Comparison of ENCODE assay signal across 9 mouse cellular contexts in the genomic region with DNA sequence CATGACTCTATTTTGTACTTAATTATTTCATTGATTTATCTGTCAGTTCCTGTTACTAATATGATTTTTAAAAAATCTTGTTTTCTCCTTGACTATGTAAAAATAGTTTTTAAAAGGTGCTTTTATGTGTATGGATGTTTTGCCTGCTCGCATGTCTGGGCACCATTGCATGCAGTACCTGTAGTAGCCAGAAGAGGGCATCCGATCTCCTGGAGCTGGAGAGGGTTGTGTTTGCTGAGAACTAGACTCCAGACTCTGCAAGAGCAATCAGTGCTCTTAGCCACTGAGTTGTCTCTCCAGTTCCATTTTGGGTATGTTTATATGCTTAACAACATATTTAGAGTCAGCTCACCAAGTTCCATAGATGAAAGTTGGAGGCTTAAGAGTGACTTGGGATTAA. TPM values are rescaled to one million over a fixed set of nuclear protein-coding genes. Genes with fewer than 3 reads are reported as not detected.
DNase-seq lines count a peak whose midpoint lies in the region; ATAC-seq and TF ChIP-seq lines count a peak whose summit lies in the region.
"Had no signal": no experiment of that assay in that cellular context is flagged by ENCODE, and none has a peak within 500 bp of the region (broad histone marks: within the 10 kb centered on the region; RNA-seq: fewer than 3 reads in every experiment).

No protein-coding gene starts in this region.

- H3K9ac ChIP-seq in hindbrain, embryonic 12.5 days, result no peak overlapping the region
- H3K9ac ChIP-seq in CH12.LX (ENCODE audit: insufficient read depth, low read depth), result no peak overlapping the region
- H3K9ac ChIP-seq in forebrain, embryonic 12.5 days, result no peak overlapping the region
- H3K9ac ChIP-seq in midbrain, postnatal 0 days (replicated peaks; ENCODE audit: low read length, poor library complexity, severe bottlenecking), result no peak overlapping the region

- dilution Hi-C loops in CH12.LX (cut with MboI; ENCODE audit: extremely low pct_ligation_motif_present, extremely low pct_unique_long_range_greater_than_20kb, low sequenced_read_pairs), result no loop called here

- H3K27me3 ChIP-seq in hindbrain, embryonic 10.5 days (ENCODE audit: insufficient read depth, poor library complexity, severe bottlenecking), result no peaks in the 10 kb centered on the region
- no peaks in the 10 kb centered on the region for H3K27me3 ChIP-seq in hindbrain, embryonic 12.5 days
- H3K27me3 ChIP-seq in CH12.LX (replicated peaks), result peaks cover 12% of the 10 kb centered on the region
- no peaks in the 10 kb centered on the region for H3K27me3 ChIP-seq in forebrain, embryonic 12.5 days
- H3K27me3 ChIP-seq in midbrain, postnatal 0 days (ENCODE audit: insufficient read depth, low read length), result no peaks in the 10 kb centered on the region

- TF ChIP-seq EP300 in CH12.LX (IDR thresholded peaks at IDR 0.05; ENCODE audit: low read length), result no peak

- H3K4me1 ChIP-seq in hindbrain, embryonic 10.5 days (replicated peaks), result no peaks in the 10 kb centered on the region
- no peaks in the 10 kb centered on the region for H3K4me1 ChIP-seq in hindbrain, embryonic 12.5 days
- no peaks in the 10 kb centered on the region for H3K4me1 ChIP-seq in CH12.LX (ENCODE audit: control insufficient read depth in 1 of 2, insufficient read depth in 2 of 2)
- H3K4me1 ChIP-seq in forebrain, embryonic 12.5 days, result peaks cover 8% of the 10 kb centered on the region; the same call in 1 of the 2 replicates
- no peaks in the 10 kb centered on the region for H3K4me1 ChIP-seq in midbrain, postnatal 0 days (ENCODE audit: insufficient read depth, low read length)

- H3K4me2 ChIP-seq in hindbrain, embryonic 12.5 days (replicated peaks), result no peak overlapping the region
- H3K4me2 ChIP-seq in CH12.LX (ENCODE audit: insufficient read depth, low read depth, poor library complexity, severe bottlenecking), result no peak overlapping the region
- H3K4me2 ChIP-seq in forebrain, embryonic 12.5 days, result no peak overlapping the region
- no peak overlapping the region for H3K4me2 ChIP-seq in midbrain, postnatal 0 days (ENCODE audit: low read depth, low read length, poor library complexity, severe bottlenecking)

- no peak for ATAC-seq in hindbrain, embryonic 12.5 days (ENCODE audit: low FRiP score)
- peak; percentile 39; the same call in 1 of the 2 replicates for ATAC-seq in forebrain, embryonic 12.5 days (ENCODE audit: low FRiP score)
- ATAC-seq in midbrain, postnatal 0 days (ENCODE audit: low FRiP score), result no peak

- H3K79me2 ChIP-seq in CH12.LX (replicated peaks; ENCODE audit: control insufficient read depth, extremely low read depth, insufficient read depth, poor library complexity, severe bottlenecking), result no peaks in the 10 kb centered on the region

- DNase-seq in hindbrain, embryonic 10.5 days (ENCODE audit: low spot score), result peak; percentile 76
- peak; percentile 65 for DNase-seq in CH12.LX (ENCODE audit: extremely low read depth)
- DNase-seq in adrenal gland, postnatal 36 days, result peak; percentile 51 to 58
- DNase-seq in layer of hippocampus, adult 9-11 months, result peak; percentile 36
- peak; percentile 22 for DNase-seq in midbrain, postnatal 0 days (ENCODE audit: low spot score)
- DNase-seq in yolk sac, embryonic 10.5 days (ENCODE audit: low spot score), result peak; percentile 36

- WGBS in hindbrain, embryonic 10.5 days, result 13% methylated on average over 2 of the region's 2 CpGs
- 15% methylated on average over 2 of the region's 2 CpGs for WGBS in hindbrain, embryonic 12.5 days
- WGBS in forebrain, embryonic 12.5 days, result 7% methylated on average over 2 of the region's 2 CpGs
- WGBS in midbrain, postnatal 0 days, result 12% methylated on average over 2 of the region's 2 CpGs

- in situ Hi-C loops in CH12.LX (cut with MboI; ENCODE audit: low pct_ligation_motif_present, low pct_unique_long_range_greater_than_20kb, low sequenced_read_pairs), result loop anchor here (10.0 kb wide), 1 partner anchor 330 kb away; no protein-coding TSS in a partner anchor

- TF ChIP-seq RAD21 in CH12.LX (IDR thresholded peaks at IDR 0.05; ENCODE audit: low read depth, low read length), result peak; percentile 60

- no peak overlapping the region for H3K27ac ChIP-seq in hindbrain, embryonic 10.5 days
- no peak overlapping the region for H3K27ac ChIP-seq in hindbrain, embryonic 12.5 days
- H3K27ac ChIP-seq in CH12.LX (ENCODE audit: insufficient read depth, low read depth), result no peak overlapping the region
- no peak overlapping the region for H3K27ac ChIP-seq in forebrain, embryonic 12.5 days
- no peak overlapping the region for H3K27ac ChIP-seq in midbrain, postnatal 0 days (ENCODE audit: low read depth, low read length)

- TF ChIP-seq CTCF in CH12.LX (conservative IDR thresholded peaks at IDR 0.05 in 1 of 2, IDR thresholded peaks at IDR 0.05 in 1 of 2; ENCODE audit: low read depth in 2 of 2, low read length in 2 of 2), result peak; percentile 75 to 88
- peak; percentile 78 for TF ChIP-seq CTCF in midbrain, postnatal 0 days (IDR thresholded peaks at IDR 0.05)

- H3K36me3 ChIP-seq in hindbrain, embryonic 10.5 days, result no peaks in the 10 kb centered on the region
- no peaks in the 10 kb centered on the region for H3K36me3 ChIP-seq in hindbrain, embryonic 12.5 days
- H3K36me3 ChIP-seq in CH12.LX (replicated peaks in 1 of 2; ENCODE audit: control insufficient read depth in 1 of 2, insufficient read depth in 1 of 2, low read length in 1 of 2), result no peaks in the 10 kb centered on the region
- H3K36me3 ChIP-seq in forebrain, embryonic 12.5 days (replicated peaks), result no peaks in the 10 kb centered on the region
- no peaks in the 10 kb centered on the region for H3K36me3 ChIP-seq in midbrain, postnatal 0 days (ENCODE audit: insufficient read depth, low read length)

- H3K9me3 ChIP-seq in hindbrain, embryonic 10.5 days, result no peaks in the 10 kb centered on the region
- H3K9me3 ChIP-seq in hindbrain, embryonic 12.5 days (replicated peaks), result no peaks in the 10 kb centered on the region
- no peaks in the 10 kb centered on the region for H3K9me3 ChIP-seq in CH12.LX (replicated peaks; ENCODE audit: low read length)
- no peaks in the 10 kb centered on the region for H3K9me3 ChIP-seq in forebrain, embryonic 12.5 days
- no peaks in the 10 kb centered on the region for H3K9me3 ChIP-seq in midbrain, postnatal 0 days (ENCODE audit: low read length)
- H3K9me3 ChIP-seq: megakaryocyte, embryonic 14.5 days had no signal

- no peak for TF ChIP-seq POLR2A in CH12.LX (IDR thresholded peaks at IDR 0.05; ENCODE audit: low read depth, low read length)

- H3K4me3 ChIP-seq in hindbrain, embryonic 10.5 days, result no peak overlapping the region
- H3K4me3 ChIP-seq in hindbrain, embryonic 12.5 days, result no peak overlapping the region
- no peak overlapping the region for H3K4me3 ChIP-seq in CH12.LX (replicated peaks in 1 of 3; ENCODE audit: low read depth in 2 of 3, low read length in 2 of 3, poor library complexity in 1 of 3)
- H3K4me3 ChIP-seq in forebrain, embryonic 12.5 days (replicated peaks), result no peak overlapping the region
- H3K4me3 ChIP-seq in midbrain, postnatal 0 days (ENCODE audit: low read depth, low read length), result no peak overlapping the region
- H3K4me3 ChIP-seq: megakaryocyte, embryonic 14.5 days had no signal

RNA-seq across cellular contexts. Expression of gene Olfr62, which starts 13.5 kb away (rescaled TPM):
- not detected in 2 replicates for polyA plus RNA-seq in hindbrain, embryonic 10.5 days (2016; fragmentation: Nextera tagmentation; extraction: Ambion mirVana)
- not detected in 2 replicates for polyA plus RNA-seq in hindbrain, embryonic 12.5 days (2016; fragmentation: Nextera tagmentation; extraction: Ambion mirVana)
- not detected in 2 replicates for total RNA-seq in CH12.LX (2012; rRNA removed)
- total RNA-seq in CH12.LX (2014; rRNA removed), result not detected in 2 replicates
- not detected in 2 replicates for polyA plus RNA-seq in CH12.LX (2012; ENCODE audit: insufficient read length, low read depth)
- not detected for total RNA-seq in adrenal gland, postnatal 36 days (2021)
- not detected in 2 replicates for polyA plus RNA-seq in forebrain, embryonic 12.5 days (2016; fragmentation: Nextera tagmentation; extraction: Ambion mirVana)
- total RNA-seq in midbrain, postnatal 0 days (2014; rRNA removed), result not detected in 2 replicates
- polyA plus RNA-seq in midbrain, postnatal 0 days (2015; fragmentation: Nextera tagmentation; extraction: Ambion mirVana), result not detected in 2 replicates

RNA-seq across cellular contexts. Expression of gene Ebna1bp2, which starts 24.6 kb away (rescaled TPM):
- polyA plus RNA-seq in hindbrain, embryonic 10.5 days (2016; fragmentation: Nextera tagmentation; extraction: Ambion mirVana), result 148 and 192 TPM in 2 replicates
- 151 and 160 TPM in 2 replicates for polyA plus RNA-seq in hindbrain, embryonic 12.5 days (2016; fragmentation: Nextera tagmentation; extraction: Ambion mirVana)
- total RNA-seq in CH12.LX (2012; rRNA removed) (167 and 209 TPM in 2 replicates), CH12.LX (2014; rRNA removed) (271 and 276 TPM in 2 replicates)
- polyA plus RNA-seq in CH12.LX (2012; ENCODE audit: insufficient read length, low read depth), result 257 and 309 TPM in 2 replicates
- 10 to 100 TPM; 82.2 to 94.1 TPM for total RNA-seq in adrenal gland, postnatal 36 days (2021)
- polyA plus RNA-seq in forebrain, embryonic 12.5 days (2016; fragmentation: Nextera tagmentation; extraction: Ambion mirVana), result 193 and 200 TPM in 2 replicates
- total RNA-seq in midbrain, postnatal 0 days (2014; rRNA removed), result 29.4 and 40.7 TPM in 2 replicates
- 76.7 and 83.8 TPM in 2 replicates for polyA plus RNA-seq in midbrain, postnatal 0 days (2015; fragmentation: Nextera tagmentation; extraction: Ambion mirVana)

RNA-seq across cellular contexts. Expression of gene Cfap57, which starts 24.7 kb away (rescaled TPM):
- polyA plus RNA-seq in hindbrain, embryonic 10.5 days (2016; fragmentation: Nextera tagmentation; extraction: Ambion mirVana), result 0.71 and 1.3 TPM in 2 replicates
- polyA plus RNA-seq in hindbrain, embryonic 12.5 days (2016; fragmentation: Nextera tagmentation; extraction: Ambion mirVana), result 1.7 TPM in 2 replicates
- total RNA-seq in CH12.LX (2012; rRNA removed) (not detected in 2 replicates), CH12.LX (2014; rRNA removed) (not detected in 2 replicates)
- not detected in 2 replicates for polyA plus RNA-seq in CH12.LX (2012; ENCODE audit: insufficient read length, low read depth)
- not detected for total RNA-seq in adrenal gland, postnatal 36 days (2021)
- polyA plus RNA-seq in forebrain, embryonic 12.5 days (2016; fragmentation: Nextera tagmentation; extraction: Ambion mirVana), result 0.74 and 0.89 TPM in 2 replicates
- 0.82 and 1.1 TPM in 2 replicates for total RNA-seq in midbrain, postnatal 0 days (2014; rRNA removed)
- 1.4 TPM in 2 replicates for polyA plus RNA-seq in midbrain, postnatal 0 days (2015; fragmentation: Nextera tagmentation; extraction: Ambion mirVana)

RNA-seq across cellular contexts. Expression of gene Olfr1342, which starts 47.3 kb away (rescaled TPM):
- polyA plus RNA-seq in hindbrain, embryonic 10.5 days (2016; fragmentation: Nextera tagmentation; extraction: Ambion mirVana), result not detected in 2 replicates
- 0.09 TPM in 1 of 2 replicates, not detected in the other for polyA plus RNA-seq in hindbrain, embryonic 12.5 days (2016; fragmentation: Nextera tagmentation; extraction: Ambion mirVana)
- total RNA-seq in CH12.LX (2012; rRNA removed) (not detected in 2 replicates), CH12.LX (2014; rRNA removed) (not detected in 2 replicates)
- polyA plus RNA-seq in CH12.LX (2012; ENCODE audit: insufficient read length, low read depth), result not detected in 2 replicates
- total RNA-seq in adrenal gland, postnatal 36 days (2021), result not detected
- polyA plus RNA-seq in forebrain, embryonic 12.5 days (2016; fragmentation: Nextera tagmentation; extraction: Ambion mirVana), result 0.12 TPM in 1 of 2 replicates, not detected in the other
- total RNA-seq in midbrain, postnatal 0 days (2014; rRNA removed), result not detected in 2 replicates
- not detected in 2 replicates for polyA plus RNA-seq in midbrain, postnatal 0 days (2015; fragmentation: Nextera tagmentation; extraction: Ambion mirVana)

RNA-seq across cellular contexts. Expression of gene Olfr1341, which starts 58.1 kb away (rescaled TPM):
- polyA plus RNA-seq in hindbrain, embryonic 10.5 days (2016; fragmentation: Nextera tagmentation; extraction: Ambion mirVana), result not detected in 2 replicates
- not detected in 2 replicates for polyA plus RNA-seq in hindbrain, embryonic 12.5 days (2016; fragmentation: Nextera tagmentation; extraction: Ambion mirVana)
- total RNA-seq in CH12.LX (2012; rRNA removed) (not detected in 2 replicates), CH12.LX (2014; rRNA removed) (not detected in 2 replicates)
- not detected in 2 replicates for polyA plus RNA-seq in CH12.LX (2012; ENCODE audit: insufficient read length, low read depth)
- not detected for total RNA-seq in adrenal gland, postnatal 36 days (2021)
- not detected in 2 replicates for polyA plus RNA-seq in forebrain, embryonic 12.5 days (2016; fragmentation: Nextera tagmentation; extraction: Ambion mirVana)
- total RNA-seq in midbrain, postnatal 0 days (2014; rRNA removed), result not detected in 2 replicates
- not detected in 2 replicates for polyA plus RNA-seq in midbrain, postnatal 0 days (2015; fragmentation: Nextera tagmentation; extraction: Ambion mirVana)

Comparison
In these comparisons a context has a peak if more than half of its experiments do, and no peak if none do; other contexts are left out.
1. DNase-seq: peak in every context shown above with its lines; median percentile 76 in hindbrain, embryonic 10.5 days; 65 in CH12.LX; 54 in adrenal gland, postnatal 36 days; 36 in layer of hippocampus, adult 9-11 months; 36 in yolk sac, embryonic 10.5 days; 22 in midbrain, postnatal 0 days.